Mouse (Mus musculus): ENCODE measurements around the gene Pfkfb4. TPM values are rescaled to one million over a fixed set of nuclear protein-coding genes. Genes with fewer than 3 reads are reported as not detected.

Pfkfb4 gene
- 10 to 100 TPM; 19.2 to 25.8 TPM for total RNA-seq (2021)

- DNase-seq (ENCODE audit: extremely low spot score in 1 of 2, low spot score in 2 of 2): peak; percentile 96
- intact Hi-C loops (cut with DNase I): no loop called here
Observed at GRCm38 (mm10) chr9:108991428-108992084, at the start of gene Pfkfb4. Gene Pfkfb4 (plus strand): TSS chr9:108991778.

GRCm38 (mm10) chr9:108945111-108945510 lies 46.5 kb upstream of the Pfkfb4 start:
- intact Hi-C loops (cut with DNase I): loop anchor here (5.0 kb wide), 1 partner anchor 122 kb away; no protein-coding TSS in a partner anchor
- DNase-seq (ENCODE audit: extremely low spot score in 1 of 2, low spot score in 2 of 2): no peak

- intact Hi-C loops (cut with DNase I): loop anchor here (5.0 kb wide), 1 partner anchor 122 kb away; no protein-coding TSS in a partner anchor
- DNase-seq (ENCODE audit: extremely low spot score in 1 of 2, low spot score in 2 of 2): no peak
Observed at GRCm38 (mm10) chr9:108945608-108946007, 46.0 kb upstream of the Pfkfb4 start.

- peak in 1 of 2 experiments; percentile 77 for DNase-seq (ENCODE audit: extremely low spot score in 1 of 2, low spot score in 2 of 2)
- intact Hi-C loops (cut with DNase I): loop anchor here (5.0 kb wide), 1 partner anchor 118 kb away; no protein-coding TSS in a partner anchor
Observed at GRCm38 (mm10) chr9:108949231-108949966, 42.2 kb upstream of the Pfkfb4 start.

- intact Hi-C loops (cut with DNase I): loop anchor here (5.0 kb wide), 1 partner anchor 117 kb away; no protein-coding TSS in a partner anchor
- peak in 1 of 2 experiments; percentile 47 for DNase-seq (ENCODE audit: extremely low spot score in 1 of 2, low spot score in 2 of 2)
Observed at GRCm38 (mm10) chr9:108949967-108950728, 41.4 kb upstream of the Pfkfb4 start.

GRCm38 (mm10) chr9:108953081-108953636 lies 38.4 kb upstream of the Pfkfb4 start, which contains the start of gene Col7a1:
Gene Col7a1 (plus strand): TSS chr9:108953586.
- intact Hi-C loops (cut with DNase I): no loop called here
- no peak for DNase-seq (ENCODE audit: extremely low spot score in 1 of 2, low spot score in 2 of 2)

- peak in 1 of 2 experiments; percentile 54 for DNase-seq (ENCODE audit: extremely low spot score in 1 of 2, low spot score in 2 of 2)
- intact Hi-C loops (cut with DNase I): no loop called here
Observed at GRCm38 (mm10) chr9:108955241-108955640, 36.3 kb upstream of the Pfkfb4 start.

GRCm38 (mm10) chr9:108955846-108956245 lies 35.7 kb upstream of the Pfkfb4 start:
- intact Hi-C loops (cut with DNase I): no loop called here
- no peak for DNase-seq (ENCODE audit: extremely low spot score in 1 of 2, low spot score in 2 of 2)

- intact Hi-C loops (cut with DNase I): no loop called here
- no peak for DNase-seq (ENCODE audit: extremely low spot score in 1 of 2, low spot score in 2 of 2)
Observed at GRCm38 (mm10) chr9:108963577-108963976, 28.0 kb upstream of the Pfkfb4 start.

GRCm38 (mm10) chr9:108964338-108964737 lies 27.2 kb upstream of the Pfkfb4 start:
- intact Hi-C loops (cut with DNase I): no loop called here
- DNase-seq (ENCODE audit: extremely low spot score in 1 of 2, low spot score in 2 of 2): no peak

- intact Hi-C loops (cut with DNase I): no loop called here
- no peak for DNase-seq (ENCODE audit: extremely low spot score in 1 of 2, low spot score in 2 of 2)
Observed at GRCm38 (mm10) chr9:108970623-108971022, 21.0 kb upstream of the Pfkfb4 start.

GRCm38 (mm10) chr9:108976483-108976882 lies 15.1 kb upstream of the Pfkfb4 start:
- intact Hi-C loops (cut with DNase I): no loop called here
- DNase-seq (ENCODE audit: extremely low spot score in 1 of 2, low spot score in 2 of 2): no peak

GRCm38 (mm10) chr9:108977966-108978365 lies 13.6 kb upstream of the Pfkfb4 start:
- no peak for DNase-seq (ENCODE audit: extremely low spot score in 1 of 2, low spot score in 2 of 2)
- intact Hi-C loops (cut with DNase I): no loop called here

GRCm38 (mm10) chr9:108982498-108982897 lies 9.1 kb upstream of the Pfkfb4 start:
- intact Hi-C loops (cut with DNase I): no loop called here
- DNase-seq (ENCODE audit: extremely low spot score in 1 of 2, low spot score in 2 of 2): no peak

GRCm38 (mm10) chr9:108983209-108983608 lies 8.4 kb upstream of the Pfkfb4 start:
- intact Hi-C loops (cut with DNase I): no loop called here
- no peak for DNase-seq (ENCODE audit: extremely low spot score in 1 of 2, low spot score in 2 of 2)

GRCm38 (mm10) chr9:108985710-108986109 lies 5.9 kb upstream of the Pfkfb4 start, which contains the start of gene Ucn2:
Gene Ucn2 (plus strand): TSS chr9:108986010.
- intact Hi-C loops (cut with DNase I): no loop called here
- DNase-seq (ENCODE audit: extremely low spot score in 1 of 2, low spot score in 2 of 2): no peak

GRCm38 (mm10) chr9:108987704-108988350 lies 3.8 kb upstream of the Pfkfb4 start:
- intact Hi-C loops (cut with DNase I): no loop called here
- peak in 1 of 2 experiments; percentile 77 for DNase-seq (ENCODE audit: extremely low spot score in 1 of 2, low spot score in 2 of 2)

- DNase-seq (ENCODE audit: extremely low spot score in 1 of 2, low spot score in 2 of 2): no peak
- intact Hi-C loops (cut with DNase I): no loop called here
Observed at GRCm38 (mm10) chr9:108989802-108990461, 1.6 kb upstream of the Pfkfb4 start.

All from left cerebral cortex, postnatal 10 days (tissue).